Mouse (Mus musculus): ENCODE measurements around the gene Rbm41. TPM values are rescaled to one million over a fixed set of nuclear protein-coding genes. Genes with fewer than 3 reads are reported as not detected.

The Rbm41 gene
- not detected in 2 replicates for polyA plus RNA-seq (2012; ENCODE audit: insufficient read depth, insufficient read length, low replicate concordance, missing spikeins)

GRCm38 (mm10) chrX:139997740-139998690 is at the start of gene Rbm41:
Rbm41 (minus strand) TSS chrX:139998595.
- WGBS = 18% methylated on average over 25 of the region's 25 CpGs
- peak within 1 kb of the TSS; percentile 24; the same call in 1 of the 2 replicates for H3K27ac ChIP-seq (ENCODE audit: insufficient read depth, low read depth, low read length)
- no peak for TF ChIP-seq POLR2A (IDR thresholded peaks at IDR 0.05; ENCODE audit: insufficient read depth, low read depth, low read length)
- TF ChIP-seq CTCF (IDR thresholded peaks at IDR 0.05; ENCODE audit: insufficient read depth, low read depth, low read length) = no peak
- H3K4me1 ChIP-seq (ENCODE audit: control insufficient read depth, insufficient read depth, low read length) = no peaks in the 10 kb centered on the region
- H3K4me3 ChIP-seq (ENCODE audit: insufficient read depth, low read depth, low read length) = peak within 1 kb of the TSS; percentile 61

DNA sequence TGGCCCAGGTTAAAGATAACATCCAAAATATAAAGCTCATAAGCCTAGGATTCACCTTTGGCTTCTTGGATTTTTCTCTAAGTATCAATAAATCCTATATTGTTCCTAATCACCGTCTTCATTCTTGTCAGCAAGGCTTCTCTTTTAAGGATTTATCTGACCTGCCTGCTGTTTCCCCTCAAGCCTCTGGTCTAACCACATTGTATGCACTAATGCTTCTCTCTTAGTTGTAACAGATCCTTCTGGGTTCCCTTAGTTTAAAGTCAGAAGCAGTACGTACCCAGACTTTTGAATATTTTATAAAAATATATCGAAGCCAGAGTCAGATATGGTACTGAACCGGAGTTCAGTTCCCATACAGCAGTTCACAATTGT is 283 bp upstream of the Rbm41 start:
- Histone ChIP-seq H3K4me3 (ENCODE audit: insufficient read depth, low read depth, low read length) (no peak overlapping the region), H3K27ac (ENCODE audit: insufficient read depth, low read depth, low read length) (no peak overlapping the region), H3K4me1 (ENCODE audit: control insufficient read depth, insufficient read depth, low read length) (no peaks in the 10 kb centered on the region)
- WGBS = 77% methylated on average over 4 of the region's 4 CpGs
- no peak for TF ChIP-seq CTCF (IDR thresholded peaks at IDR 0.05; ENCODE audit: insufficient read depth, low read depth, low read length)
- no peak for TF ChIP-seq POLR2A (IDR thresholded peaks at IDR 0.05; ENCODE audit: insufficient read depth, low read depth, low read length)

DNA sequence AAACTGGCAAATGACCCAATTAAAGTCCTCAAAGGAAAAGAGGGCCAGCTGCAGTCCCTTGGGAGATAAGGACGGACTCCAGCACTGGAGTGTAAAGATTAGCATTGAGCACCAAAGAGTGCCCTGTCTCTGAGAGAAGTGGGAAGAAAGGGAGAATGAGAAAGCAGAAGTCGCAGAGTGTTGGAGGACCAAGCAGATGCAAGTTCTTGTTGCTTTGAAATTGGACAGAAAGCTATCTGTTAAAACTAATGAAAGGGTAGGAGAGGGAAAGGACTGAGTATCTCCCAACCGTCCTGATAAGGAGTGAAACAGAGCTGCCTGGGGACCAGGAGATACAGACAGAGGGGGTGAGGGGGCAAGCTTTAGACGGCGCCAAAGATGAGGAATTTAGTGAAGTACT is 16.3 kb downstream of the Rbm41 start:
- 83% methylated on average over 5 of the region's 5 CpGs for WGBS
- H3K4me1 ChIP-seq (ENCODE audit: control insufficient read depth, insufficient read depth, low read length) = no peaks in the 10 kb centered on the region
- no peak overlapping the region for H3K4me3 ChIP-seq (ENCODE audit: insufficient read depth, low read depth, low read length)
- H3K27ac ChIP-seq (ENCODE audit: insufficient read depth, low read depth, low read length) = no peak overlapping the region
- TF ChIP-seq CTCF (IDR thresholded peaks at IDR 0.05; ENCODE audit: insufficient read depth, low read depth, low read length) (no peak), POLR2A (IDR thresholded peaks at IDR 0.05; ENCODE audit: insufficient read depth, low read depth, low read length) (no peak)

- Histone ChIP-seq H3K27ac (ENCODE audit: insufficient read depth, low read depth, low read length) (no peak overlapping the region), H3K4me3 (ENCODE audit: insufficient read depth, low read depth, low read length) (no peak overlapping the region), H3K4me1 (ENCODE audit: control insufficient read depth, insufficient read depth, low read length) (no peaks in the 10 kb centered on the region)
- WGBS = 76% methylated on average over 1 of the region's 1 CpGs
- TF ChIP-seq CTCF (IDR thresholded peaks at IDR 0.05; ENCODE audit: insufficient read depth, low read depth, low read length) (no peak), POLR2A (IDR thresholded peaks at IDR 0.05; ENCODE audit: insufficient read depth, low read depth, low read length) (no peak)
Measured at GRCm38 (mm10) chrX:139933507-139933906, 64.9 kb downstream of the Rbm41 start.

DNA sequence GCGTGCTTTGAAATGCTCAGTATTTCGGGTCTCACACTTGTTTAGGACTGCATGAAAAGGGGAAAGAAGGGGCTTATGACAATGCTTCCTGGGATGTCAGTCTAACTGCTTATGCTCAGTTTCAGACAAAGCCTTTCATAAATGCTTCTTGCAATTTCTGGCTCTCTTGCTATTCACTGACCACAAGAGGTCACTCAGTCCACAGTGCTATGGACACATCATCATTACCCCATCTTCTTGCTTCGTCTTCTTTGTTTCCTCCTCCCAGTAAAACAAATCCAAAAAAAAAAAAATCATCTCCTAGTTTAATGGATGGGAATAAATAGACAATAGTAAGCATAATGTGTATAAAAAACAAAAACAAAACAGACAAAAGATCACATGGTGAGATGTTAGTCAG is 65.9 kb downstream of the Rbm41 start:
- TF ChIP-seq CTCF (IDR thresholded peaks at IDR 0.05; ENCODE audit: insufficient read depth, low read depth, low read length) = no peak
- no peak for TF ChIP-seq POLR2A (IDR thresholded peaks at IDR 0.05; ENCODE audit: insufficient read depth, low read depth, low read length)
- 73% methylated on average over 3 of the region's 3 CpGs for WGBS
- H3K4me3 ChIP-seq (ENCODE audit: insufficient read depth, low read depth, low read length) = no peak overlapping the region
- no peaks in the 10 kb centered on the region for H3K4me1 ChIP-seq (ENCODE audit: control insufficient read depth, insufficient read depth, low read length)
- H3K27ac ChIP-seq (ENCODE audit: insufficient read depth, low read depth, low read length) = no peak overlapping the region

- H3K27ac ChIP-seq (ENCODE audit: insufficient read depth, low read depth, low read length) = no peak overlapping the region
- H3K4me1 ChIP-seq (ENCODE audit: control insufficient read depth, insufficient read depth, low read length) = no peaks in the 10 kb centered on the region
- TF ChIP-seq POLR2A (IDR thresholded peaks at IDR 0.05; ENCODE audit: insufficient read depth, low read depth, low read length) (no peak), CTCF (IDR thresholded peaks at IDR 0.05; ENCODE audit: insufficient read depth, low read depth, low read length) (no peak)
- whole genome bisulfite sequencing = 50% methylated on average over 4 of the region's 4 CpGs
- no peak overlapping the region for H3K4me3 ChIP-seq (ENCODE audit: insufficient read depth, low read depth, low read length)
Measured at GRCm38 (mm10) chrX:139920572-139920971, 77.8 kb downstream of the Rbm41 start.

GRCm38 (mm10) chrX:139891387-139891786 is 107.0 kb downstream of the Rbm41 start:
- H3K4me3 ChIP-seq (ENCODE audit: insufficient read depth, low read depth, low read length) = no peak overlapping the region
- no peaks in the 10 kb centered on the region for H3K4me1 ChIP-seq (ENCODE audit: control insufficient read depth, insufficient read depth, low read length)
- TF ChIP-seq POLR2A (IDR thresholded peaks at IDR 0.05; ENCODE audit: insufficient read depth, low read depth, low read length) = no peak
- TF ChIP-seq CTCF (IDR thresholded peaks at IDR 0.05; ENCODE audit: insufficient read depth, low read depth, low read length) = no peak
- no peak overlapping the region for H3K27ac ChIP-seq (ENCODE audit: insufficient read depth, low read depth, low read length)
- 92% methylated on average over 1 of the region's 1 CpGs for WGBS

DNA sequence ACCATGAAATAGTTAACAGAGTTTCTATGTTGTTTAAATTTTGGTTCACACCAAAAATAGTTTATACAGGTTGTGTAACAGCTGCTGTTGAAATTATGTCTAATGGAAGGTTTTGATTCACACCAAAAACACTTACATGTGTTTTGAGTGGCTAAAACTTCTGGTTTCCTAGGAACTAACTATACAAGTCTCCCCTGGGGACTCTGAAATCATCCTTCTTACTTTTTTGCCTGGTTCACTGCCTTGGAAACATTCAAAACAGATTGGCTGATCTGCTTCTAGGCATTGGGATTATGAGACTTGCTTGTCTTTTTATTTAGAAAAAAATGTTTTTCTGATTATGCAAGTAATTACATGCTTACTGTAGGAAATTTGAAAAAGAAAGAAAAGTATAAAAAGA is 115.2 kb downstream of the Rbm41 start:
- Histone ChIP-seq H3K4me3 (ENCODE audit: insufficient read depth, low read depth, low read length) (no peak overlapping the region), H3K27ac (ENCODE audit: insufficient read depth, low read depth, low read length) (no peak overlapping the region)
- no peak for TF ChIP-seq POLR2A (IDR thresholded peaks at IDR 0.05; ENCODE audit: insufficient read depth, low read depth, low read length)
- TF ChIP-seq CTCF (IDR thresholded peaks at IDR 0.05; ENCODE audit: insufficient read depth, low read depth, low read length) = no peak

GRCm38 (mm10) chrX:139877936-139878335 is 120.5 kb downstream of the Rbm41 start:
- Histone ChIP-seq H3K4me1 (ENCODE audit: control insufficient read depth, insufficient read depth, low read length) (no peaks in the 10 kb centered on the region), H3K4me3 (ENCODE audit: insufficient read depth, low read depth, low read length) (no peak overlapping the region), H3K27ac (ENCODE audit: insufficient read depth, low read depth, low read length) (no peak overlapping the region)
- no peak for TF ChIP-seq CTCF (IDR thresholded peaks at IDR 0.05; ENCODE audit: insufficient read depth, low read depth, low read length)
- TF ChIP-seq POLR2A (IDR thresholded peaks at IDR 0.05; ENCODE audit: insufficient read depth, low read depth, low read length) = no peak
- WGBS = 50% methylated on average over 3 of the region's 3 CpGs

More for the DNA sequence above, 115.2 kb downstream of the Rbm41 start:
- H3K4me1 ChIP-seq (ENCODE audit: control insufficient read depth, insufficient read depth, low read length) = no peaks in the 10 kb centered on the region

Data from olfactory bulb, adult 2 months (tissue).